Mouse (Mus musculus) lung, postnatal 0 days (tissue): ENCODE measurements at regions not wholly inside any gene's neighbourhood (a gene's known extent, or its start where the extent isn't known, plus 50 kb on each side); places are given as distances from the start of the nearest gene placed in this dataset.

Experiments used
- ATAC-seq: fragments of 200-750 bp; cut with Nextera tagmentation; 2 replicates; pipeline ENCODE4 v1.8.0; 2017; ENCODE audit warnings: moderate library complexity
- DNase-seq: peaks from one replicate; pipeline ENCODE4 v3.0.0-alpha.2; 2016; ENCODE audit warnings: low spot score
- H3K27ac ChIP-seq: fragments of 300-500 bp; sonication (generic); 2 replicates; pipeline ENCODE4 v1.5.1; 2014; ENCODE audit warnings: antibody characterized with exemption, mild to moderate bottlenecking, low read length, mixed read lengths
- H3K27me3 ChIP-seq: fragments of 300-500 bp; sonication (generic); replicated peaks from 2 replicates; pipeline ENCODE4 v1.6.1; 2014; ENCODE audit warnings: low read length, mixed read lengths; ENCODE audit not compliant: insufficient read depth
- H3K36me3 ChIP-seq: fragments of 300-500 bp; sonication (generic); 2 replicates; pipeline ENCODE4 v1.6.1; 2014; ENCODE audit warnings: low read length, mixed read lengths; ENCODE audit not compliant: insufficient read depth
- H3K4me1 ChIP-seq: fragments of 300-500 bp; sonication (generic); 2 replicates; pipeline ENCODE4 v1.6.1; 2014; ENCODE audit warnings: antibody characterized with exemption, low read depth, low read length, mixed read lengths; ENCODE audit not compliant: insufficient read depth
- H3K4me2 ChIP-seq: fragments of 300-500 bp; sonication (generic); replicated peaks from 2 replicates; pipeline ENCODE4 v1.6.1; 2014; ENCODE audit warnings: low read depth, mild to moderate bottlenecking, low read length, moderate library complexity, mixed read lengths
- H3K4me3 ChIP-seq: fragments of 300-500 bp; sonication (generic); 2 replicates; pipeline ENCODE4 v1.5.1; 2014; ENCODE audit warnings: low read depth, low read length
- H3K9ac ChIP-seq: fragments of 300-500 bp; sonication (generic); replicated peaks from 2 replicates; pipeline ENCODE4 v1.6.1; 2014; ENCODE audit warnings: low read depth, mild to moderate bottlenecking
- H3K9me3 ChIP-seq: fragments of 300-500 bp; sonication (generic); 2 replicates; pipeline ENCODE4 v1.6.1; 2016; ENCODE audit warnings: low read length, mixed read lengths
- CTCF ChIP-seq: IDR thresholded peaks from 2 replicates; pipeline ENCODE4 v1.5.1; 2016; ENCODE audit warnings: antibody characterized with exemption, mild to moderate bottlenecking
- EP300 ChIP-seq: IDR thresholded peaks from 2 replicates; pipeline ENCODE4 v1.6.1; 2016; ENCODE audit warnings: antibody characterized with exemption, mild to moderate bottlenecking, control low read depth
- WGBS: fragments of 180-500 bp; shearing (Covaris S2); extraction: QIAGEN DNeasy Blood & Tissue Kit; methylation state at CpG from one replicate; pipeline ENCODE4 v1.1.7; 2014; 5-methylcytosine and 5-hydroxymethylcytosine counted together

DNA sequence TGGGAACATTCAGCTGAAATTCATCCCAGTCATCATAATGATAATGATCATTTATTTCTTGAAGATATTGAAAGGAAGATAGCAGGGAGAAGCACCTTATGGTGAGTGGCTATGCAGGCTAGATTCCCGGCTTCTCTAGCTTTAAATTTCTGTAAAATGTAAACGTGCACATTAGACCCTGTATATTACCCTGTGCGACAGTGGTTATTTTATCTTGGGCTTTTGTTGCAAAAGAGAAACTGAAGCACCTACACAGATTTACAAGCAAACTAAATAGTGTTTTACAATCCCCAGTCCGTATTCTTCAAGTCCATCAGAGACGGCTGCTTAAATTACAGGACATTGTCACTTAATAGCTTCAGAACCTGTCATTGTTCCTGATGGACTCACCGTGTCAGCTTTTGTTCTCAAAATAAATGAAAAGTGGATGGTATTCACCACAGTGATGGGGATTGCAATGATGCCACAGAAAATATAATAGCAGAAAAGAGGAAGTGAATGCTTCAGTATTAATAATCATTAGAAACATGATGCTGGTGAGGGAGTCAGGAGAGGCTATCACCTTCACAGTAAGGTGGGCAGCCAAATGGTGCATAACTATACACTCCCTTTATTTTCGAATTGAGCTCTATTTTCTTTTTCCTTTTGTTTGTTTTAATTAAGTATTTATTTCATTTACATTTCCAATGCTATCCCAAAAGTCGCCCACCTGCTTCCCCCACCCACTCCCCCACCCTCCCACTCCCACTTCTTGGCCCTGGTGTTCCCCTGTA, 141.0 kb downstream of the AI429214 start:
- Histone ChIP-seq H3K4me1 (no peaks in the 10 kb centered on the region), H3K36me3 (no peaks in the 10 kb centered on the region), H3K27me3 (no peaks in the 10 kb centered on the region), H3K4me2 (no peak overlapping the region), H3K9me3 (no peaks in the 10 kb centered on the region), H3K27ac (no peak overlapping the region), H3K9ac (no peak overlapping the region), H3K4me3 (no peak overlapping the region)
- DNase-seq (no peak), ATAC-seq (no peak)
- WGBS = 71% methylated on average over 8 of the region's 8 CpGs
- no peak for TF ChIP-seq EP300
- TF ChIP-seq CTCF = no peak

DNA sequence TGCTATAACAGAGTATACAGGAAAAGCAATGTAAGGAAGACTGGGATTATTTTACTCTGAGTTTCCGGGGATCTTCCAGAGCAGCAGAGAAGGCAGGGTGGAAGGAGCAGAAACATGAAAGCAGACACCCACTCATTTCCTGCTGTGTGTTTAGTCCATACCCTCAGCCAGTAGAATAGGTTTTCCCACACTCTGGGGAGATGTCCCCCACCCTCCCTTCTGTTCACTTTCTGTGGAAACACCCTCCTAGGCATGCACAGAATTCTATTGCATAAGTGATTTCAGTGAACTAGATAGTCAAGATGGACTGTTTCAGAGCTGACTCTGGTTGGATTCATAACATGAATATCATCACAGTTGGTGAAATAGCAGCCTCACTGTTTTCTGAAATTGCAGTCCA, 156.9 kb downstream of the AI429214 start:
- ATAC-seq = no peak
- DNase-seq = no peak
- no peaks in the 10 kb centered on the region for H3K27me3 ChIP-seq

DNA sequence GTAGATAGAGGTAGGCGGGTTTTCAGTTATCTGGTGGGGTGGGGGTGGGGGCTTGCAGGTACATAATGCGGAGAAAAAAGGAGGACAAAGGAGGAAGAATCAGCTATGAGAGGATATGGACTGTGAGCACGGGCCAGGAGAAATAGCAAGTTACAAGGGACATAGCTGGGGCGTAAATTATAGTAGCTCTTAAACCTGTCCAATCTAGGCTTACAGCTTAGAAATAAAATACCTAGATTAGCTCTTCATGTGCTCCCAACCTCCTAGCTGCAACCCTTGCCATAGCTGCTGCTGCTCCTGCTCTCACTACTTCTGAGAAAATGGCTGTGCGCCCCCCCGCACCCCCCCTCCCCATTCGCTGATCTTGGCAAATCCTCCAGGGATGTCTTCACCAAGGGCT, 161.0 kb downstream of the AI429214 start:
- Histone ChIP-seq H3K9me3 (no peaks in the 10 kb centered on the region), H3K4me1 (no peaks in the 10 kb centered on the region), H3K4me2 (no peak overlapping the region), H3K27me3 (no peaks in the 10 kb centered on the region), H3K36me3 (no peaks in the 10 kb centered on the region), H3K9ac (no peak overlapping the region), H3K27ac (no peak overlapping the region), H3K4me3 (no peak overlapping the region)
- no peak for DNase-seq
- no peak for TF ChIP-seq CTCF
- TF ChIP-seq EP300 = no peak
- 88% methylated on average over 7 of the region's 7 CpGs for WGBS
- ATAC-seq = no peak

More for the DNA sequence above, 156.9 kb downstream of the AI429214 start:
- no peak overlapping the region for H3K4me3 ChIP-seq
- no peak overlapping the region for H3K9ac ChIP-seq
- H3K27ac ChIP-seq = no peak overlapping the region
- H3K4me1 ChIP-seq = no peaks in the 10 kb centered on the region
- H3K4me2 ChIP-seq = no peak overlapping the region
- no peaks in the 10 kb centered on the region for H3K36me3 ChIP-seq
- no peak for TF ChIP-seq CTCF
- TF ChIP-seq EP300 = no peak
- 60% methylated on average over 1 of the region's 1 CpGs for WGBS
- H3K9me3 ChIP-seq = no peaks in the 10 kb centered on the region

DNA sequence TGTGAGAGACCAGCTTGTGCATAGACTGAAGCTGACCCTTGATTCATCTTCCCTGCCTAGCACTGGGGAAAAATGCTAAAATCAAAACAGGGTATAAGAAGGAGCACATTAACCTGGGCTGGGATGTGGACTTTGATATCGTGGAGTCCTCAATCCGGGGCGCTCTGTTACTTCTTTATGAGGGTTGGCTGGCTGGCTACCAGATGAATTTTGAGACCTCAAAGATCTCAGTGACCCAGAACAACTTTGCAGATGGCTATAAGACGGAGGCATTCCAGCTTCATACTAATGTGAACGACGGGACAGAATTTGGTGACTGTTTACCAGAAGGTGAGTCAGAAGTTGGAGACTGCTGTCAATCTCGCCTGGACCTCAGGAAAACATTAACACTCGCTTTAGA, 161.5 kb downstream of the AI429214 start:
- H3K36me3 ChIP-seq = no peaks in the 10 kb centered on the region
- H3K9me3 ChIP-seq = no peaks in the 10 kb centered on the region
- WGBS = 86% methylated on average over 8 of the region's 8 CpGs
- TF ChIP-seq CTCF = no peak
- no peak for TF ChIP-seq EP300
- no peaks in the 10 kb centered on the region for H3K27me3 ChIP-seq
- ATAC-seq (no peak), DNase-seq (no peak)
- no peak overlapping the region for H3K27ac ChIP-seq
- no peak overlapping the region for H3K4me3 ChIP-seq
- no peak overlapping the region for H3K9ac ChIP-seq
- no peak overlapping the region for H3K4me2 ChIP-seq
- no peaks in the 10 kb centered on the region for H3K4me1 ChIP-seq

DNA sequence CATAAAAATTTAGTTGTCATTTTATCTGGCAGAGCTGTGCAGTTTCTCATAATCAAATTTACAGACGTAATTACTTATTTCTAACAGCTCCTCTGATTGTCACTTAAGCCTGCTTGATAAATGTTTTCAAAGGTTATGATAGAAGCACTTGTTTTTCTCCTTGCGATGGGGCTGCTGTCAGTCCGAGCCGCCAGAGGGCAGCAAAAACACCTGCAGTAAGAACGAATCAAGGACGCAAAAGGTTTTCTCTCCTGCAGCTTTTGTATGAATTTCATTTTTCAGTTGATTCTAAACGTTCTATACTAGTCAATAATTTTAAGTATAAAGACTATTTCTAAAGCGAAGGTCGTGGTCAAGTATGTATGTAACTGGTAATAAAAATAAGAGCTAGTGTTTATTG, 166.1 kb downstream of the AI429214 start:
- no peaks in the 10 kb centered on the region for H3K9me3 ChIP-seq
- TF ChIP-seq CTCF (peak; percentile 79), EP300 (no peak)
- H3K4me3 ChIP-seq = no peak overlapping the region
- H3K36me3 ChIP-seq = no peaks in the 10 kb centered on the region
- ATAC-seq (no peak), DNase-seq (peak; percentile 66)
- H3K4me1 ChIP-seq = no peaks in the 10 kb centered on the region
- WGBS = 6% methylated on average over 9 of the region's 9 CpGs
- no peak overlapping the region for H3K4me2 ChIP-seq
- no peak overlapping the region for H3K27ac ChIP-seq
- H3K27me3 ChIP-seq = no peaks in the 10 kb centered on the region
- no peak overlapping the region for H3K9ac ChIP-seq

DNA sequence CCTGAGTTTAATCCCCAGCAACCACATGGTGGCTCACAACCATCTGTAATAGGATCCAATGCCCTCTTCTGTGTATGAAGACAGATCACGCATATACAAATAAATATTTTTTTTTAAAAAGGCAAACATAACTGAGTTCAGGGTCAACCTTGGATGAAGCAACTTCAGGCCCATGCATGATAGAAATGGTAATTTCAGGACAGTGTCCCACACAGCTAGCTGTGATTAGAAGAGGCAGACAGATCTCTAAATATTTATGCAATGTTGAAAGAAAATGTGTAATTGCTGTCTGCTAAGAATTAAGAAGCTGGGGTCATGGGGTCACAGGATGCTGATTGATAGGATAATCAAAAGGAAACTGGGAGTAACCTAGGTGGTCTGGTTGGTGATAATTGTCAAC, 203.5 kb downstream of the AI429214 start:
- H3K9ac ChIP-seq = no peak overlapping the region
- no peak overlapping the region for H3K4me3 ChIP-seq
- ATAC-seq (no peak), DNase-seq (peak; percentile 11)
- H3K27ac ChIP-seq = no peak overlapping the region
- H3K9me3 ChIP-seq = no peaks in the 10 kb centered on the region
- TF ChIP-seq EP300 (no peak), CTCF (no peak)
- WGBS = 38% methylated on average over 1 of the region's 1 CpGs
- H3K36me3 ChIP-seq = no peaks in the 10 kb centered on the region
- no peaks in the 10 kb centered on the region for H3K27me3 ChIP-seq
- no peak overlapping the region for H3K4me2 ChIP-seq
- no peaks in the 10 kb centered on the region for H3K4me1 ChIP-seq

DNA sequence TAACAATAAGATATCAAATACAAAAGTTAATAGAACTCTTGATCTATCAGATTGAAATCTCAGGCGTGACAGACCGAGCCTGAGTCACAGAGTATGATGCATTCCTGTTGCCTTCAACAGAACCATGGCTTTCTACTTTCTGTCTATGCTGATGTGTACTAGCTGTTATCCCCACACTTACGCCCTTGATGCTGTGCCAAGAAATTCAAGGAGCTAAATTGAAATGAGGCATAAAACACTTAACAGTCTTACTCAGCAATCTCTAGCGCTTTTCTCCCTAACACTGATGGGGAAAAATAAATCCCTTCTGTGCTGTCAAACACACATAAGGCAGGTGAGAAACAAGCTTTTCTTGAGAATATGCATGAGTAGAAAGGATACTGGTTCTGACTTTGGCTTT, 222.5 kb downstream of the AI429214 start:
- DNase-seq (no peak), ATAC-seq (no peak)
- TF ChIP-seq CTCF (no peak), EP300 (no peak)

More for the DNA sequence above, 222.5 kb downstream of the AI429214 start:
- H3K27ac ChIP-seq = no peak overlapping the region
- H3K4me2 ChIP-seq = no peak overlapping the region
- 70% methylated on average over 4 of the region's 4 CpGs for WGBS
- H3K9ac ChIP-seq = no peak overlapping the region
- no peaks in the 10 kb centered on the region for H3K27me3 ChIP-seq
- no peaks in the 10 kb centered on the region for H3K9me3 ChIP-seq
- no peaks in the 10 kb centered on the region for H3K36me3 ChIP-seq
- H3K4me3 ChIP-seq = no peak overlapping the region
- H3K4me1 ChIP-seq = no peaks in the 10 kb centered on the region
